Mouse (Mus musculus) CD4-positive, CD25-positive, alpha-beta regulatory T cell, adult 4 months (primary cell): Measurements from ENCODE around the gene A2ml1. TPM values are rescaled to one million over a fixed set of nuclear protein-coding genes. Genes with fewer than 3 reads are reported as not detected.

Experiments
- ATAC-seq: one replicate; pipeline ENCODE4 v1.8.0; 2017
- polyA plus RNA-seq, 2 experiments: library from polyadenylated mRNA; unstranded; fragments of 100-300 nt; shearing (Covaris generic); gene quantifications; one replicate each; pipeline ENCODE4 v1.2.1; 2017

The A2ml1 gene
- polyA plus RNA-seq, 2 experiments from 2014 or later: not detected

DNA sequence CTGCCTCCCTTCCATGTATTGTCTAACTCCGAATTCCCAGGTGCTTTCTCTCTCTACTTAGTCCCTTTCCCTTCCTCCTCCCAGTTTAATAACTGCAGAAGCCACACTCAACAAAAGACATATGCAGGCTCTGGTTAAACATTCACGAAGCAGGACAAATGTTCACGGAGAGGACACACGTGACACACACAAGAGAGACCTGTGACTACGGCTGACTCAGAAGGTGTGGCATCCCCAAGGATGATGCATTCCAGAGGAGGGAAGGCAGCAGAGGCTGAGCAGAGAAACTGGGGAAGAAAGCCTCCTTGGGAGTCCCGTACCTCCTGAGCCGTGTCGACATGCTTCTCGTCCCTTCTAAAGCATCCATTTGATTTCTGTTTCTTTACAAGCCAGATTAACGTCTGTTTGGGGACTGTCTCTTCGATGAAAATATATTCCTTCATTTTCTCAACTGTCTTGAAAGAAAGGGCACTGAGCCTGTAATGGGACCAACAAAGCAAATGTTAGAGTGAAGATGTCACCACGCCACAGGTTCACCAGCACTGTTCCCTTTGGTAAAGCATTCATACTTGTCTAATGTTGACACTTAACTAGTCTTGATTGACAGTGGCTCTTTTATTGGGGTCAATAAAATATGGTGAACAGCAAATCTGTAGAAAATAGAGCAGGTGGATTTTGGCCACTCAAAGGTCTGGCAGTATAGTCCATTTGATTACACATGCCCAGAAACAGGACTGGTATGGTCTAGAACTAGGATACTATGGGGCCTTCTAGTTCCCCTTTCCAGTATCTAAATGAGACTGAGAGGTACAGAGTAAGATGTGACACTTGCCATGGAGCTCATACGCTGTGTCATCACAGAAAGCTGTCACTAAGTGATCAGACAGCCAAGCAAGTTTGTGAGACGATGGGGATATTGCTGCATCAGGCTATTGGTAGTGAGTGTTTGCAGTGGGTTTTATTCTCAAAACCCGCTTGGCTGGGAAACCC lies 31.6 kb downstream of the A2ml1 start:
- ATAC-seq: no peak

DNA sequence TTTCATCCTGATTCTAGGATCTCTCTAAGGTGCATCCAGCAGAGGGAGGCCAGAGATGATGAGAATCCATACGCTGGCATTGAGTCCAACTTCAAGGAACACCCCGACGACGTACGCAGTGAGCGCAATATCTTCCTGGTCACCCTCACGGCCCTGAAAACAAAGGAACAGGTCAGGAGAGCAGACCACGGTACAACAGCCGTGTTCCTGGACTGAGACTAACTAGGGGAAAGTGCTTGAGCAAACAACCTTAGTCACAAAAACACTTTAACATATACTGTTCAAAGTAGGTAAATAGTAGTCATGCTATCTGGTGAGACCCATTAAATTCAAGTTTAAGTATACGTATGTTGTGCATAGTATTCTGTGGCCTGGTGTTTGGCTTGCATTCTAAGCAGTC lies 32.9 kb downstream of the A2ml1 start:
- ATAC-seq: no peak

DNA sequence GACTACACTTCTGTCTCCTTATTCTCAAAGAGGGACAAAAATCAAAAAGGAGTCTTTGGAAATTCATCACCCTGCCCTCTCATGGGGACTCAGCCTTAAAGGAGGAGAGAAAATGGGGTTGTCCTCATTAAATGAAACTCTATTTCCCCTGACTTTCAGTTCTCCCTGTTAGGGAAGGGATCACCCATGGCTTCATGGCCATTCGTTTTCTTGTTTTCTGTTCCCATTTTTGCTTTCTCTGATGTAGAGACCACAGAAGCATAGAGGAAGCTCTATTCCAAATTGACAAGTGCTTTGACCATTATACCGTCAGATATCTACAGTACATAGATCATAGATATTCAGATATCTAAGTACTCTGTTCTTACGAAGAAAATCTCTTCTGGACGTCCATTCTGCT lies 36.0 kb downstream of the A2ml1 start:
- no peak for ATAC-seq

DNA sequence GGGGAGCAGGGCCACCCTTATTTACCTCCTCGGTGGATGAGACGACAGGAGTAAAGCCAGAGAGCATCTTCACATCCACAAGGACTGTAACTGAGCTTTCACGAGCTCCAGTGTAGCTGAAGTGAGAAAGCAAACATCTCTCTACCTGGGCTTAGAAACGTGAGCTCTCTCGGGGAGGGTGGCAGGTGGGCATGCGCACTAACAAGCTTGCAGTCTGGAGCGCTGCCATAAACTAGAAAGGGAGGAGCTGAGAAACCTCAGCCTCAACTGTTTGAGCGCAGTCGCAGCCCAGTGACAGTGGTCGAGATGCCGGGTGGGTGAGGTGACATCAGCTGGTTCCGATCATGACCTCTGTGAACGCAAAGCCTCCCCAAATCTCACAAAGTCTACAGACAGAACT lies 38.2 kb downstream of the A2ml1 start:
- ATAC-seq: no peak

DNA sequence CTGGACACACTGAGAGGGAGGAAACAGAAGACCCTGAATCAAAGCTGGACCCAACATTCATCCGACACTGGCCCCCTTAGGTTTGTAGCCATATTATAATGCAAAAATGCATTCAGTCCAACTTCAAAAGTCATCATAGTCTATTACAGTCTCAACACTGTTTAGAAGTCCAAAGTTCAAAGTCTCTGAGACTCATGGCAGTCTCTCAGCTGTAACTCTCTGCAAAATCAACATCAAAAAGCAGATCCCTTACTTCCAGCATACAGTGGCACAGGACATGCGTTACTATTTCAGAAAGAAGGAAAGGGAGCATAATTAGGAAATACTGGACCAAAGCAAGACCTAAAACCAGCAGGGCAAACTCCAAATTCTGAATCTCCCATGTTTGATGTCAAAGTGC lies 46.2 kb downstream of the A2ml1 start:
- no peak for ATAC-seq

DNA sequence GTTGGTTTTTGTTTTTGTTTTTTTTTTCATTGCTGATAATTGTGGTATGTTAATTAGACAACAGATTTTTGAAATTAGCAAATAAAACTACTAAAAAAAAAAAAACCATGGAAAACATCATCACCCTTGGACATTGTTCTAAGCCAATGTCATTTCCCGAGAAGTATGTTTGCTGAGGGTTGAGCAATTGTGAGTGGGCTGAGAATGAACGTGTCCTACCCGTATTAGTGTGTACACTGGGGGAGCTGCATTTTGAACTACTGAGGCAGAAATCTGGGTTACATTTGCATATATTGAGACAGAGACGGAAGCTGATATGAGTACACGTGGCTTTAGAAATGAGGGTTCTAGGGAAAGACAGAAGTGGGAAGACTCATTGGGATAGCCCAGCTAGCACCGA lies 48.1 kb downstream of the A2ml1 start:
- ATAC-seq: no peak

DNA sequence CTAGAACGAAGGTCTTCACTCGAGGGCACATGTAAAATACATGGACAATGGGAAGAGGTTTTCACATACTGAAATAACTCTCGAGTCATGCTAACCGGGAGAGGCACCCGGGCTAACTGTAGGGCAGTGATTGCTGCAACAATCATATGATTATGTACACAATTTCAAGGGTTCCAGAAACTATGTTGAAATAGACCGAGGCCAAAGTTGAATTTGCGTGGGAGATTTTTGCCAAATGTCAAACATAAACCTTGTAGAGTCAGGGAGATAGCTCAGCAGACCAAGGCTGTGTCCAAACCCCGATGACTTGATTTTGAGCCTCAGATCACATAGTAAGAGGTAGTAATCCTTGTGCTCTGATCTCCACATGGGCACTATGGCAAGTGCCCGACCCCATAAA lies 48.7 kb downstream of the A2ml1 start:
- ATAC-seq: no peak

DNA sequence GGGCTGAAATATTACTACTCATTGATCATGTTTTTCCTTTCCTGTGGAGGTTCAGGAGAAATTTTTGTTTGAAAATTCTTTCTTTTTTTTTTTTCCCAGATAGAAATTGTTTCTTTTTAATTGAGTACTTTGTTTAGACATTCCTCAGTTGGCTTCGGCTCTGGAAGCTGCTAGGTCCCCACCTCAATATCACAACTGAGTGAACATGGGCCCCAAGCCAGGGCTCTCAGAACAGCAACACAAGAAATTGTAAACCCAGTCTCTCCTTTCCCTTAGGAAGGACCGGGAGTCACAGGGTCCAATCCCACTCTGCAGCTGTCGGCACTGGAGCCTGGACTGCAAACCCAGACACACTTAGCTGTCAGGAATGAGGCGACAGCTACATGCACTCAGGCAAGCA lies 52.9 kb downstream of the A2ml1 start:
- ATAC-seq: no peak

DNA sequence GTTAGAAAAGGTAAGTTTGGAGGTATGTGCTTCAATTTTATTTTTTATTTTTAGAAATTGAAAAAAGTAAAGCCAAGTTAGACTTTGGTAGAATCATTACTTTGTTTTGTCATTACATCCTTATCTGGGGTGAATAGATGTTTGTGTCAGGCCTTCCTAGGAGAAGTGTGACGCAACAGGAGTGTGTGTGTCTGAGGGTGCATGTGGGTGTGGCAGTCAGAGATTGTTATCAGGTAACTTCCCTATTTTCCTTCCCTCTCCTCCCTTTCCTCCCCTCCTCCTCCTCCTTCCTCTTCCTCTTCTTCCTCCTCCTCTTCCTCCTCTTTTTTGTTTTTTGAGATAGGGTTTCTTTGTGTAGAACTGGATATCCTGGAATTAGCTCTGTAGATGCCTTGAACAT lies 54.3 kb downstream of the A2ml1 start:
- no peak for ATAC-seq

DNA sequence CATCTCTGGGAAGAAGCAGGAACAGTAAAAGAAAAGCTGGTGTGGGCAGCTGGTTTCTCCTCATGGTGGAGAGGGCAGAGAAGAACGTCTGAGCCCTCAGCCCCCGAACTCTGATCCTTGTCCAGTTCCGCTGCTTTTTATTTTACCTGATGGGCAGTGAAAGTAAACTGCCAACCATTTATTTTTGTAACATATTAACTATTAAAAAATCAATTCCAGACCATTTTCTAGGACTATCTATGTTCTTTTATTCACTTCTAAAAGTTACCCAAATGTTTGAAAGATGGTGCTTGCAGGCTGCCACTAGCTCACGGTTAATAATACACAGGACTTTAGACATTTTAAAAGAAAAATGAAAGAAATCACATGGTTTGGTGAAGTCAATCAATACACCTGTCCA lies 54.8 kb downstream of the A2ml1 start, which contains the start of gene Pzp:
Pzp (minus strand) TSS at position 120 of the 400 bp plus-strand sequence.
- no peak for ATAC-seq

DNA sequence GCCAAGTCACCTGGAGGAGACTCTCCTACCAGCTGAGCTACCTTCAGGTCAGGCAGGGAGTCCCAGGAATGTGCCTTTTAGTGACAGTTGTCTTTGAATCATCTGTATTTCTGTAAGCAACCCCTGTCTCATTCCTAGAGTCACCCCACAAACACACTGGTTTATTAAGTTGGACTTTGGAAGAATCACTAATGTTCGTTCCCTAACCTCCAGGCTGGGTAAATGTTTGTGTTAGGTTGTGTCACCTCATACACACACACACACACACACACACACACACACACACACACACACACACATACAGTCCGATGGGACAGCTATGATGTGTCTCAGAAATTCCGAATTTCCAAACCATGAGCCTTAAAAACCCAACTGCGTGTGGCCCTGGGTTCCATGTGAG lies 55.6 kb downstream of the A2ml1 start:
- no peak for ATAC-seq

DNA sequence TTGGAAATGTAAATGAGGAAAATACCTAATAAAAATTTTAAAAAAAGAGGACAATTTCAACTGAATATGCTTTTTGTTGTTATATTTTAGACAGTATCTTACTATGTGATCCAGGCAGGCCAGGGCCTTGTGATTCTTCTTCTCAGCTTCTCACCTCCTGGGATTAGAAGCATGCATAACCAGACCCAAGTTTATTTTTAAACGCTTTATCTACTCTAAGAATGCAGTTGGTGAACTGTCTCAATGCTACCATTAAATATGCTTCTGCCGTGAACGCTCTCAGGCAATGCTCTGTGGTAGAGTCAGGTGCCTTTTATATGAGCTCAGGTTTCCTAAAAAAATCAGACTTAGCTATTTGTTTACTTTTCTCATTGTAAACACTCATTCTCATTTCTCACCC lies 58.0 kb downstream of the A2ml1 start:
- ATAC-seq: no peak

DNA sequence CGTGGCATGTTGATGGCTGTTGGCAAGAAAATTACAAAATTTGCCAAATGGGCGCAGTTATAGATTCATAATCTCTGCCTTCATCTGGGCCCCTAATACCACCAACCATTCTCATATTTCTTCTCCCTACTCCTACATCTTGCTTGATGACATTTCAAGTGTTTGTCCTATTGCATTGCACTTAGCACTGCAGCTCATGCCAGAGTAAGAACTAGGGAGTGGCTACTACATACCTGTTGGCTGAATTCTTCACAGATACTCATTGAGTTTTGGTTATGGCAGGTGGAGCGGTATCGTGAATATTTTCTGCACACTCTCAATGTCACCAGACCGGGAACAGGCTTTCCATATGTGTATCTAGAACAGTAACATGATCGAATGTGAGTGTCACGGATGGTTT lies 62.2 kb downstream of the A2ml1 start:
- no peak for ATAC-seq

DNA sequence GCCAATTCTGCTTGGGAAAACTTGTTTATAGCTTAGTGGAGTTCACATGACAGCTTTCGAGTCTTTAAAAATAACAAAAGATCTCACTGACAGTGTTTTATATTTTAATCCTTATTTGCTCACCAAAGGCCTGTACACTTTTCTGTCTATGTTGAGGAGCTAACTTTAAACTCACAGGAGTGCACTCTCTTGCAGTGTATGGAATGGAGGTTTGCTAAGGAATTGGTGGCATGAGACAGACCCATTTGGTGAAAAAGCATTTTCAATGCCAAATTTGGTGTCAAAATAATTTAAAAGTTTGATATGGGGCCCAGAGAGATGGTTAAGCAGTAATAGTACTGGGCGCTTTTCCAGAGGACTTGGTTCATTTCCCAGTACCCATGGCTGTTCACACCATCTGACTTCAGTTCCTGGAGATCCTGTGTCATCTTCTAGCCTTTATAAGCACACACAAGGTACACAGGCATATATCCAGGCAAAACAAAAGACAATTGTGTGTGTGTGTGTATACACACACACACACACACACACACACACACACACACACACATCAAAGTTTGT lies 75.7 kb downstream of the A2ml1 start:
- no peak for ATAC-seq

DNA sequence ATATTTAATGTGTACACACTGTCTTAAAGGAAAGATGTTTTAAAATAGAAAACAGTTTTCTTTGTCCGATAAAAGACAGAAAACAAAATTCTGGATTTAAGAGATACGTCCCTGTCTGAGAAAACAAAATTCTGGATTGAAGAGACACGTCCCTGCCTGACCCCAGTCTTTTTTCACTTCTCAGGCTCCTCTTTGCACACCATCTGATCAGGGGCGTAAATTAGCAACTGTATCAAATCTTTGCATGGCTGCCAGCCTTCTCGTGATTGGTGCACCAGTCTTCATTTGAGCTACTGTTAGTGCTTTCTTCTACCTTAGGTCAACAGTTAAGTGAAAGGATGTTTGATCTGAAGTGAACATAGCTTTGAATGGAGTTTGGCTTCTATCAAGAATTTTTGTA lies 76.7 kb downstream of the A2ml1 start:
- no peak for ATAC-seq

DNA sequence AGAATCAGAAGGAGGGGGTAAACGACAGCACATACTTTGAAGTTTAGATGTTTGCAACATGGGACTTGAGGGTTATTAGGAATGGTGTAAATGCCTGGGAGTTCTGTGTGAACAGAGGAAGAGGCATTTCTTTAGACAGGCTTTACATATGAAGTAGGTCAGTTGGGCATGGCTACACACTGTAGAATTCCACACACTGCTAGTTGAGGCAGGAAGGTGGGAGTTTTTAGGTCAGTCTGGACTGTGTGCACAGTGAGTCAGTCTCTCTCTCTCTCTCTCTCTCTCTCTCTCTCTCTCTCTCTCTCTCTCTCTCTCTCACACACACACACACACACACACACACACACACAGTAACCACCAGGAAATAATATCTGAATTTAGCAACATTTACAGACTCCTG lies 86.1 kb downstream of the A2ml1 start:
- no peak for ATAC-seq

DNA sequence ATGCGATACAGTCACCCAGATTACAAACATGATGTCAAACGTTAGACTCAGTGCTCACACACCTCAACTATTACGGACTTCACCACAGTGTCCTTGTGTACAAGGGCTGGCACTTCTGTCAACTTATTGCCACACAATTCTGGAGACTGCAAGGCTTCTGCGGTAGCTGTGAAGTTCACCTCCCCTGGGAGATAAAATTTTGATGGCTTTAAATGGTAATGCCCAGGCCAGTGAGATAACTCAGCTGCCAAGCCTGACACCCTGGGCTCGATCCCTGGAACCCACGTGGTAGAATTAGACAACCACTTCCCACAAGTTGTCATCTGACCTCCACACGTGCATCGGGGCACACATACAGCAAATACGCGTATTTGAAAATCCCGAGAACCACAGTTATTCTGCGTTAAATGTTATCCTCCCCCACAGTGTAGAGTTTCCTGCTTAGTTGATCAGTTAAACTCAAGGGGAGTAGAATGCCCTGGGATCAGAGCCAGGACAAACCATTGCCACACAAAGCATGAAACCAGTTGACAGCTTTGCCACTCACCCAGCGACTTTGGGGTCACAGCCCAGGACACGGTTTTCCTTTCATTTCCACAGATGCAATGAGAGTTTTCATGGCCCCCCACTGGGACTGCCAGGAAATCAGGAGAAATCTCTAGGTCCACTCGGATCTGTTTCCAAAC lies 86.6 kb downstream of the A2ml1 start:
- ATAC-seq: no peak

DNA sequence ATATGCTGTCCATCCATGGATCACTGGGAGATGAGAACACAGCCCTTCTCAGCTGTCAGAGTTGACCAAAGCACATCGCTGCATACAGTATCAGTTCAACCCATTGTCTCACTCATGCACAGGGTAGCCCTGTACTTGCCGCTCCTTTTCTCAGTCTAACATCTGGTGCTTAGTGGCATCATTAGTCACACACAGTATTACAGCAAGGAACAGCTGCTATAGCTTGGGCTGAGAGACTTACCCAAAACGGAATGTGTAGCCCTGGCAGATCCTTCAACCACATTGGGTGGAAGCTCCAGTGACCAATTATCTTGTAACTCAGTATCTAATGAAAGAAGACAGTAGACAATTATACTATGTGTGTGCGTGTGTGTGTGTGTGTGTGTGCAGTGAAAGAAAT lies 89.5 kb downstream of the A2ml1 start:
- ATAC-seq: no peak

DNA sequence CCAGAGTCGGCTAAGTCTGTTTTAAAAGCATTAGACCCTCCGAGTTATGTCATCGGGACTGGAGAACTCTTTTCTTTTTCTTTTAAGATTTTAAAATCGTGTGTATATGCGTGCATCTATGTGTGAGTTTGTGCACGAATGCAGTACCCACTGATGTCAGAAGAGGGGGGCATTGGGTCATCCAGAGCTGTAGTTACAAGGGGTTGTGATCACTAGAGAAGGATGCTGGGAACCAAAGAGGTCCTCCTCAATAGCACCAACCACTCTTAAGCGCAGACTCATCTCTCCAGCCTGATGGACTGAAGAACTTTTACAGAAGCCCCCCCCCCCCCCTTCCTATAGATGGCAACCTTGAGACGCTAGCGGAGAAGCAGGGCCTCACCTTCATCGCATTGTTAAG lies 91.3 kb downstream of the A2ml1 start:
- no peak for ATAC-seq
